Mouse (Mus musculus): Measurements from ENCODE around the gene Mavs.

Mavs gene

GRCm38 (mm10) chr2:131265056-131265455 is 31.2 kb downstream of the Mavs start:
- TF ChIP-seq GATA4 (IDR thresholded peaks at IDR 0.05; ENCODE audit: insufficient replicate concordance, low read length): no peak

GRCm38 (mm10) chr2:131275493-131275892 is 41.6 kb downstream of the Mavs start:
- TF ChIP-seq GATA4 (IDR thresholded peaks at IDR 0.05; ENCODE audit: insufficient replicate concordance, low read length): no peak

GRCm38 (mm10) chr2:131276722-131277121 is 42.9 kb downstream of the Mavs start:
- TF ChIP-seq GATA4 (IDR thresholded peaks at IDR 0.05; ENCODE audit: insufficient replicate concordance, low read length): no peak

GRCm38 (mm10) chr2:131281596-131281995 is 47.7 kb downstream of the Mavs start:
- no peak for TF ChIP-seq GATA4 (IDR thresholded peaks at IDR 0.05; ENCODE audit: insufficient replicate concordance, low read length)

- no peak for TF ChIP-seq GATA4 (IDR thresholded peaks at IDR 0.05; ENCODE audit: insufficient replicate concordance, low read length)
These were observed 52.4 kb downstream of the Mavs start for GRCm38 (mm10) chr2:131286276-131286675.

- TF ChIP-seq GATA4 (IDR thresholded peaks at IDR 0.05; ENCODE audit: insufficient replicate concordance, low read length): no peak
These were observed 56.8 kb downstream of the Mavs start for GRCm38 (mm10) chr2:131290669-131291068.

GRCm38 (mm10) chr2:131296746-131297261 is 62.9 kb downstream of the Mavs start:
- no peak for TF ChIP-seq GATA4 (IDR thresholded peaks at IDR 0.05; ENCODE audit: insufficient replicate concordance, low read length)
